Mouse (Mus musculus): ENCODE results near the gene Anapc10.

DNA sequence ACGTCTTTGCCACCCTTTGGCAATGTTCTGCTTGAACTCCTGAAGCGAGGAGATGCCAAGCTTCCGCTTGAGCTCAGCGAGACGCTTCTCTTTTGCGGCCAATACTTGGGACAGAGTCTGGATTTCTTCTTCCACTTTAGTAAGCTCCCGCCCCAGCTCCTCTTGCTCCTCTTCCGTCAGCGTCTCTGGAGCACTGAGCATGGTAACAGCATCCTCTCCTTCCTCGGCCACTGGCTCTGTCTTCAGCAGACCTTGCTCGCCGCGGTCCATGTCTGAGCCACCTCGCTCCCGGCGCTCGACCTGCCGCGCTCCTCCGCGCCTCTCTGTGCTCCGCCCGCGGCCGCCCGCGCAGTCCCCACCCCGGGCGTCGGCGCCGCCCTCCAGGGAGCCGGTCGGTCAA is 31.1 kb upstream of the Anapc10 start:
- no peak for TF ChIP-seq CTCF (IDR thresholded peaks at IDR 0.05; ENCODE audit: borderline replicate concordance, insufficient read depth, low read length)
- no peak for TF ChIP-seq POLR2A (IDR thresholded peaks at IDR 0.05; ENCODE audit: low read depth, low read length)
